Mouse (Mus musculus) embryonic fibroblast, embryonic 13.5 days (primary cell): ENCODE measurements at regions not wholly inside any gene's neighbourhood (a gene's known extent, or its start where the extent isn't known, plus 50 kb on each side); places are given as distances from the start of the nearest gene placed in this dataset.

Experiments
- H3K27ac ChIP-seq: 2 replicates; pipeline ENCODE4 v1.5.1; 2012; ENCODE audit warnings: low read length, control low read depth, inconsistent platforms; ENCODE audit not compliant: insufficient read depth
- H3K4me1 ChIP-seq: 2 replicates; pipeline ENCODE4 v1.6.1; 2011; ENCODE audit warnings: low read length; ENCODE audit not compliant: control insufficient read depth, insufficient read depth
- H3K4me3 ChIP-seq: 2 replicates; pipeline ENCODE4 v1.5.1; 2011; ENCODE audit warnings: mild to moderate bottlenecking, control low read depth, low read length; ENCODE audit not compliant: insufficient read depth
- CTCF ChIP-seq: IDR thresholded peaks from 2 replicates; pipeline ENCODE4 v1.5.1; 2011; ENCODE audit warnings: mild to moderate bottlenecking, control low read depth, low read length, moderate library complexity, borderline replicate concordance; ENCODE audit not compliant: insufficient read depth
- POLR2A ChIP-seq: IDR thresholded peaks from 2 replicates; pipeline ENCODE4 v1.6.1; 2011; ENCODE audit warnings: low read depth, mild to moderate bottlenecking, control low read depth, low read length, moderate library complexity

DNA sequence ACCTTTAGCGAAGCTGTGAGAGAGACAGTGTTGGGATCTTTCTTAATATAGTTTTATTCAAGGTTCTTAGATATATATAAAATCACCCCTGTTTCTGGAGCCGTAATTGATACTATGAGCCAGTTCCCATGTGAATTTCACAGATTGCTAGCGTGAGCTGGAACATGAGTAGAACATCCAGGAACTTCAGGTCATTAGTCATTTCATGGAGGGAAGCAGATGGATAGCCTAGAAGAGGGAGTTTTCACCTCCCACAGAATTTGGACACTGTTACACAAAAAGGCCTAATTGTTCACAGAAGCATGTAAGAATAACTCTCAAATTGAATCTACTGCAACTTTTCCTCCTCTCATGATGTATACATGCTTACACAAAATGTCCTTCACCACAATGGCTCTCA is 1156.0 kb downstream of the Cdh8 start:
- TF ChIP-seq CTCF, result no peak
- TF ChIP-seq POLR2A, result no peak
- Histone ChIP-seq H3K27ac (no peak overlapping the region), H3K4me1 (no peaks in the 10 kb centered on the region), H3K4me3 (no peak overlapping the region)

DNA sequence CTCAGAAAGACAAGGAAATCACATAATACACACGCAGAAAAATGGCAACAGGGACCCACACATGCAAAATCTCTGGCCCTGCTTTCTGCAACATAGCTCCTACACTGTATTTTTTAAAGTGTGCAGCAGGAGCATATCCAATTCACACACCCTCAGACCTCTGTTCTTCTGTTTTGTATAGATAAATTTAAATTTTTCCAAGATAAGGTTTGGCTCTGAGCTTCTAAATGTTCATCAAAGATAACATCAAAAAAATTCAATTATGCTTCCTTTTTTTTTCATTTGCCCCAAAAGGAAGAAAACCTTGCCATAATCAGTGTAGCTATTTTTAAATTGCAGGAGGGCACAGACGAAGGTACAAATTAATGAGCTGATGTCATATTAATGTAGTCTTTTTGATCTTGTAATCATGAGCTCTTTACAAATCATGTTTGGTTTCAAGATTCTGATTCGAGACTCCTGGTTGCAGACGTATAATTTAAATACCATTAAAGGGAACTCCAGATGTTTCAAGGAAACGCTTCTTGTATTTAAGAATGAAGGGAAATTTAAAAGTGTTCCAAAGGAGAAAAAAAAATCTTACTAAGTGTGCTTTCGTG is 1172.8 kb downstream of the Cdh8 start:
- Histone ChIP-seq H3K4me1 (no peaks in the 10 kb centered on the region), H3K27ac (no peak overlapping the region), H3K4me3 (no peak overlapping the region)
- TF ChIP-seq CTCF, result no peak
- TF ChIP-seq POLR2A, result no peak

DNA sequence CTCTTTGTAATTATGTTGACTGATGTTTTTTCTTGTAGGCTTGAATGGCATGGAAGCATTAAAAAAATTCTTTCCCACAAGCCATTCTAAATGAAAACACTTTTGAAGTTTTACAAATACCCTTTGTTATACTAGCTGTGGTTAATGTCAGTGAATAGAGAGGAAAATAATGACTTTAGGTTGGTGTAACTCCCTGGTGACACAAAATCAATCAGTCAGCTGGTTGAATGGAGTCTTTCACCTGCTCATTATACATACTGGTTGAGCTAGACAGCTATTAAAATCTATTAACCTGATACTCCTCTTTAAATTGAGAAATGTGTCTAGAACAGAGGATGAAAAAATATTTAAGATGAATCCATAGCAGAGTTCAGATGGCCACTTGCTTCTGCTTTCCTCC is 1202.3 kb downstream of the Cdh8 start:
- TF ChIP-seq POLR2A (no peak), CTCF (no peak)
- Histone ChIP-seq H3K4me1 (no peaks in the 10 kb centered on the region), H3K27ac (no peak overlapping the region), H3K4me3 (no peak overlapping the region)
